ENCODE assay signal across 14 mouse cellular contexts in the genomic region with DNA sequence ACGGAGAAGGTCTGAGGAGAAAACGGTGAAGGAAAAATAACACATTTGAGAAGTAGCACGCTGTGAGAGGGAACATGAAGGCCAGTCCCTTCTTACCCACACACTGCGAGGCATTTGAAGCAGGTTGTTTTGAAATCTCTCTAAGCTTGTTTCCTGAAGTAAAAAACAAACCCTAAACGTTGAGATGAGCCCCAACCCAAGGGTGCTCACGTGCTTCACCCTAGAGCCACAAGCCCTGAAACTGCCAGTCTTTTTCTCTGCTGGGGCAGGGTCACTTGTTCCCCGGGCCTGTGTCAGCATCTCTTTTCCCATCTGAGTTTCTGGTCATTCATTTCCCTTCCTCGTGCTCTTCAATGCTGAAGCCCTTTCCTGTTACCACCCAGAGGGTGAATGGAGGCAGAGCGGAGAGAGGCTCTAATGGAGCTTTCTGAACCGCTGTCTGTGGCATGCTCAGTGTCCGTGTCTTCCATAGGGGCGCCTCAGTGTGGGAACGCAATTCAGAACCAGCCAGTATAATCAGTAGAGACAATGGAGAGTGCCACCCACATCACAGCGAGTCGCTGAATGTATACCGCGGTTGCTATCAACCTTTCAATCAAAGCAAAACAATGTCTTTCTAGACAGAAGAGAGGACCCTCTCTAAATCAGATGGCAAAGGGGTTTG.
DNase-seq lines count a peak whose midpoint lies in the region; ATAC-seq and TF ChIP-seq lines count a peak whose summit lies in the region.
"Had no signal": no experiment of that assay in that cellular context is flagged by ENCODE, and none has a peak within 500 bp of the region (broad histone marks: within the 10 kb centered on the region; RNA-seq: fewer than 3 reads in every experiment).

No protein-coding gene starts in this region.

- H3K36me3 ChIP-seq in forebrain, embryonic 12.5 days (replicated peaks) = no peaks in the 10 kb centered on the region
- H3K36me3 ChIP-seq in hindbrain, embryonic 15.5 days = no peaks in the 10 kb centered on the region
- no peaks in the 10 kb centered on the region for H3K36me3 ChIP-seq in neural tube, embryonic 15.5 days
- no peaks in the 10 kb centered on the region for H3K36me3 ChIP-seq in heart, embryonic 12.5 days

- TF ChIP-seq CTCF in left cerebral cortex, adult 2 months (IDR thresholded peaks at IDR 0.05) = no peak

- peak overlapping the region; percentile 17; the same call in 1 of the 2 replicates for H3K4me2 ChIP-seq in forebrain, embryonic 12.5 days
- H3K4me2 ChIP-seq in hindbrain, embryonic 15.5 days = no peak overlapping the region
- H3K4me2 ChIP-seq in neural tube, embryonic 15.5 days = 0 out of 2 replicates have a peak overlapping the region, but pooled peaks have one; percentile 2
- no peak overlapping the region for H3K4me2 ChIP-seq in heart, embryonic 12.5 days
- H3K4me2 ChIP-seq: liver, embryonic 11.5 days had no signal

- H3K4me1 ChIP-seq in forebrain, embryonic 12.5 days = peaks cover 11% of the 10 kb centered on the region
- H3K4me1 ChIP-seq in hindbrain, embryonic 15.5 days (replicated peaks) = peaks cover 6% of the 10 kb centered on the region
- peaks cover 6% of the 10 kb centered on the region for H3K4me1 ChIP-seq in neural tube, embryonic 15.5 days
- H3K4me1 ChIP-seq in heart, embryonic 12.5 days (replicated peaks) = no peaks in the 10 kb centered on the region; the same call in 1 of the 2 replicates

- H3K4me3 ChIP-seq in forebrain, embryonic 12.5 days (replicated peaks) = no peak overlapping the region
- no peak overlapping the region for H3K4me3 ChIP-seq in hindbrain, embryonic 15.5 days
- H3K4me3 ChIP-seq in neural tube, embryonic 15.5 days (replicated peaks) = no peak overlapping the region
- H3K4me3 ChIP-seq in left cerebral cortex, adult 2 months = no peak overlapping the region
- H3K4me3 ChIP-seq in heart, embryonic 12.5 days = no peak overlapping the region

- intact Hi-C loops in left cerebral cortex, adult 2 months (cut with DNase I) = loop anchor here (5.0 kb wide), 2 partner anchors 201 to 304 kb away; no protein-coding TSS in a partner anchor

- no peaks in the 10 kb centered on the region for H3K9me3 ChIP-seq in forebrain, embryonic 12.5 days
- H3K9me3 ChIP-seq in hindbrain, embryonic 15.5 days = no peaks in the 10 kb centered on the region
- no peaks in the 10 kb centered on the region for H3K9me3 ChIP-seq in neural tube, embryonic 15.5 days (replicated peaks)
- no peaks in the 10 kb centered on the region for H3K9me3 ChIP-seq in heart, embryonic 12.5 days (replicated peaks)

- H3K27me3 ChIP-seq in forebrain, embryonic 12.5 days = peaks cover 6% of the 10 kb centered on the region; the same call in 1 of the 2 replicates
- no peaks in the 10 kb centered on the region for H3K27me3 ChIP-seq in hindbrain, embryonic 15.5 days
- H3K27me3 ChIP-seq in neural tube, embryonic 15.5 days (replicated peaks) = no peaks in the 10 kb centered on the region
- no peaks in the 10 kb centered on the region for H3K27me3 ChIP-seq in heart, embryonic 12.5 days (replicated peaks)

- peak; percentile 71; the same call in 1 of the 2 replicates for ATAC-seq in forebrain, embryonic 12.5 days (ENCODE audit: low FRiP score)
- ATAC-seq in hindbrain, embryonic 15.5 days (ENCODE audit: low FRiP score, low read depth) = no peak
- no peak for ATAC-seq in neural tube, embryonic 15.5 days (ENCODE audit: low FRiP score)
- ATAC-seq in heart, embryonic 12.5 days (ENCODE audit: insufficient number of reproducible peaks, low FRiP score) = no peak
- ATAC-seq: lung, postnatal 0 days had no signal

- DNase-seq in thymus, postnatal 0 days (ENCODE audit: low spot score) = peak; percentile 13
- no peak for DNase-seq in thymus, postnatal 4 days
- no peak for DNase-seq in left cerebral cortex, adult 2 months (ENCODE audit: extremely low spot score in 1 of 2, low spot score in 2 of 2)
- DNase-seq in gastrocnemius, postnatal 25 days = no peak
- DNase-seq: cerebellum, adult 11-12 months; gastrocnemius, postnatal 36 days; kidney, adult 11 months had no signal

- WGBS in forebrain, embryonic 12.5 days = 49% methylated on average over 17 of the region's 17 CpGs
- 30% methylated on average over 17 of the region's 17 CpGs for WGBS in hindbrain, embryonic 15.5 days
- WGBS in neural tube, embryonic 15.5 days = 40% methylated on average over 17 of the region's 17 CpGs
- WGBS in heart, embryonic 12.5 days = 65% methylated on average over 17 of the region's 17 CpGs

- 0 out of 2 replicates have a peak overlapping the region, but pooled peaks have one; percentile 47 for H3K27ac ChIP-seq in forebrain, embryonic 12.5 days
- 0 out of 2 replicates have a peak overlapping the region, but pooled peaks have one; percentile 6 for H3K27ac ChIP-seq in hindbrain, embryonic 15.5 days (replicated peaks)
- H3K27ac ChIP-seq in neural tube, embryonic 15.5 days (replicated peaks) = no peak overlapping the region
- no peak overlapping the region for H3K27ac ChIP-seq in left cerebral cortex, adult 2 months
- no peak overlapping the region for H3K27ac ChIP-seq in heart, embryonic 12.5 days (ENCODE audit: poor library complexity, severe bottlenecking)
- H3K27ac ChIP-seq: stomach, postnatal 0 days had no signal

- H3K9ac ChIP-seq in forebrain, embryonic 12.5 days = no peak overlapping the region
- no peak overlapping the region for H3K9ac ChIP-seq in hindbrain, embryonic 15.5 days
- H3K9ac ChIP-seq in neural tube, embryonic 15.5 days (replicated peaks) = no peak overlapping the region
- H3K9ac ChIP-seq in heart, embryonic 12.5 days = no peak overlapping the region

Comparison
In these comparisons a context has a peak if more than half of its experiments do, and no peak if none do; other contexts are left out.
1. H3K27ac ChIP-seq: peak in forebrain, embryonic 12.5 days (single experiment) and hindbrain, embryonic 15.5 days (single experiment); none in neural tube, embryonic 15.5 days (single experiment), left cerebral cortex, adult 2 months (single experiment) and heart, embryonic 12.5 days (single experiment).
2. H3K4me2 ChIP-seq: peak in forebrain, embryonic 12.5 days (single experiment) and neural tube, embryonic 15.5 days (single experiment); none in hindbrain, embryonic 15.5 days (single experiment) and heart, embryonic 12.5 days (single experiment).